Mouse (Mus musculus) midbrain, embryonic 15.5 days (tissue): ENCODE measurements around the gene Spata31d1a. TPM values are rescaled to one million over a fixed set of nuclear protein-coding genes. Genes with fewer than 3 reads are reported as not detected.
A peak's percentile ranks its signal among the peaks of the same experiment; 100 is the strongest.

Experiments used
- ATAC-seq: fragments of 200-750 bp; cut with Nextera tagmentation; replicated peaks from 2 replicates; pipeline ENCODE4 v1.8.0; 2017; ENCODE audit warnings: moderate TSS enrichment
- H3K27ac ChIP-seq: fragments of 300-500 bp; sonication (generic); 2 replicates; pipeline ENCODE4 v1.5.1; 2015; ENCODE audit warnings: mild to moderate bottlenecking, inconsistent platforms
- H3K27me3 ChIP-seq: fragments of 300-500 bp; sonication (generic); replicated peaks from 2 replicates; pipeline ENCODE4 v1.6.1; 2015; ENCODE audit warnings: inconsistent platforms
- H3K36me3 ChIP-seq: fragments of 300-500 bp; sonication (generic); replicated peaks from 2 replicates; pipeline ENCODE4 v1.6.1; 2015; ENCODE audit warnings: inconsistent platforms
- H3K4me1 ChIP-seq: fragments of 300-500 bp; sonication (generic); 2 replicates; pipeline ENCODE4 v1.6.1; 2015; ENCODE audit warnings: inconsistent platforms
- H3K4me2 ChIP-seq: fragments of 300-500 bp; sonication (generic); 2 replicates; pipeline ENCODE4 v1.6.1; 2015; ENCODE audit warnings: inconsistent platforms, mild to moderate bottlenecking, moderate library complexity
- H3K4me3 ChIP-seq: fragments of 300-500 bp; sonication (generic); 2 replicates; pipeline ENCODE4 v1.5.1; 2015; ENCODE audit warnings: mild to moderate bottlenecking, inconsistent platforms
- H3K9ac ChIP-seq: fragments of 300-500 bp; sonication (generic); 2 replicates; pipeline ENCODE4 v1.6.1; 2015; ENCODE audit warnings: mild to moderate bottlenecking, inconsistent platforms
- H3K9me3 ChIP-seq: fragments of 300-500 bp; sonication (generic); 2 replicates; pipeline ENCODE4 v1.6.1; 2016; ENCODE audit warnings: inconsistent platforms
- WGBS: fragments of 180-500 bp; shearing (Covaris S2); methylation state at CpG from one replicate; pipeline ENCODE4 v1.1.7; 2015; ENCODE audit warnings: mixed read lengths; 5-methylcytosine and 5-hydroxymethylcytosine counted together
- polyA plus RNA-seq: library from polyadenylated mRNA; unstranded; fragments of >200 nt; fragmentation: Nextera tagmentation; extraction: Ambion mirVana; gene quantifications from 2 replicates; pipeline ENCODE4 v1.2.1, GENCODE M21; 2015

Gene Spata31d1a
- polyA plus RNA-seq, 1 experiment from 2014 or later = 0.26 TPM

- peaks cover 26% of the 10 kb centered on the region for H3K4me1 ChIP-seq
- peak; percentile 80 for ATAC-seq
- H3K4me2 ChIP-seq = peak within 1 kb of the TSS; percentile 61
- H3K9ac ChIP-seq = peak within 1 kb of the TSS; percentile 66
- peak within 1 kb of the TSS; percentile 77 for H3K27ac ChIP-seq
- H3K4me3 ChIP-seq = peak within 1 kb of the TSS; percentile 76
- no peaks in the 10 kb centered on the region for H3K9me3 ChIP-seq
- no peaks in the 10 kb centered on the region for H3K36me3 ChIP-seq
- H3K27me3 ChIP-seq = no peaks in the 10 kb centered on the region
- WGBS = under 1% methylated on average over 54 of the region's 61 CpGs
These were observed 34.7 kb downstream of the Spata31d1a start, which contains the start of gene Golm1 for GRCm38 (mm10) chr13:59675151-59676011. Gene Golm1, minus strand, starts transcription at chr13:59675811.

DNA sequence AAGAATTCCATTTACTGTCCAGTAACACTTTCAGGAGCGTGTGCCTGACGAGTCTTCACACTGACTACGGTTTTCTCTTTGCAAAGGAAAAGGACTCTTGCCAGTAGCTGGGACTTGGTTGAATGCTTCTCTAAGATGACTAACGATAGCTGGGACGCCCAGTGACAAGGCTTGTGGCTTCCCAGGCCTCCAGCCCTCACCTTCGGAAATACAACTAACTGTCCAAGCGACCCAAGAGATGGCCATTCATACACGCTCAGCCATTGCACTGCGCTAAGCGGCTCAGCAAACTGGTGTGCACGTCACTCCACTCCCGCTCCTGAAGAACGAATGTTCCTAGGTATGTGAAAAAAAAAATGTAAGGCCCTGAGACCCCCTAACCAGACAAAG is 35.4 kb downstream of the Spata31d1a start:
- ATAC-seq = peak; percentile 29; the same call in 1 of the 2 replicates
- H3K36me3 ChIP-seq = no peaks in the 10 kb centered on the region
- WGBS = 1% methylated on average over 13 of the region's 13 CpGs

DNA sequence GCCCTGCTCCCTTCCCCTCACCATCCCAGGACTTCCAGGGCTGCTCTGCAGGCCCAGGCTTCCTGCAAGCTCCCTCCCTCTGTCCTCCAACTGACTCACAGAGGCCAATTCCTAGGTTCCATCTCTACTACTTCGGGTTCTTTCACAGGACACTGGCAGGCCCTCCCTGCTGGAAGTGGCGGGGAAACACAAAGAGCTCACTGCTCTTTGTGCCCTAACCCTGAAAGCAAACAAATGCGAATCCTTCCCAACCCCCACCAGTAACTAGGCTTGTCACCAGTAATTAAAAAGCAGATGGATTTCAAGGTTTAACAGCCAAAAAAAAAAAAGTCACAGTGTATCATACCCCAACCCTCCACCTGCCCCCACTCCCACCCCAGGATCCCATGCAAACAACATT is 35.9 kb downstream of the Spata31d1a start:
- WGBS = 10% methylated on average over 3 of the region's 3 CpGs
- H3K4me3 ChIP-seq = peak overlapping the region; percentile 76
- no peak for ATAC-seq

More for the DNA sequence above, 35.4 kb downstream of the Spata31d1a start:
- H3K9me3 ChIP-seq = no peaks in the 10 kb centered on the region
- peak overlapping the region; percentile 61 for H3K4me2 ChIP-seq
- peak overlapping the region; percentile 66 for H3K9ac ChIP-seq
- no peaks in the 10 kb centered on the region for H3K27me3 ChIP-seq
- peaks cover 26% of the 10 kb centered on the region for H3K4me1 ChIP-seq
- H3K27ac ChIP-seq = peak overlapping the region; percentile 77
- H3K4me3 ChIP-seq = peak overlapping the region; percentile 76

DNA sequence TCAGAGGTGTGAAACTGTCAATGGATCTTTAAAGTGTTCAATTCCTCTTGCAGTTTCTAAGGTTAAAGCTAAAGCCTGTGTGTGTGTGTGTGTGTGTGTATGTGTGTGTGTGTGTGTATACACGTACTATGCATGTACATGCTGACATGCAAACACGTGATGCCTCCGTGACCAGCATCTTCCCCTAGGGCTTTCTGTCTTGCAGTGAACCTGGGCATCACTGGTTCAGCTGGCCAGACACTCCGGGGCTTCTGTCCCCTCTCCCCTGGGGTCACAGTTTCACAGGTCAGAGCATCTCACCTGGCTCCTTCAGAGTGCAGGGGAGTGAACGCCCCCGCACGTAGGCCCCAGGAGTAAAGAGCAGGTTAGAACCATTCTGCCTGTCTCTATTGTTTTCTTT is 36.5 kb downstream of the Spata31d1a start:
- H3K27ac ChIP-seq = peak overlapping the region; percentile 65
- ATAC-seq = no peak

More for the DNA sequence above, 35.9 kb downstream of the Spata31d1a start:
- Histone ChIP-seq H3K36me3 (no peaks in the 10 kb centered on the region), H3K27me3 (no peaks in the 10 kb centered on the region), H3K9me3 (no peaks in the 10 kb centered on the region), H3K4me1 (peaks cover 26% of the 10 kb centered on the region), H3K9ac (0 out of 2 replicates have a peak overlapping the region, but pooled peaks have one; percentile 23), H3K4me2 (peak overlapping the region; percentile 61), H3K27ac (peak overlapping the region; percentile 63; the same call in 1 of the 2 replicates)

GRCm38 (mm10) chr13:59672248-59672647 is 37.9 kb downstream of the Spata31d1a start:
- no peaks in the 10 kb centered on the region for H3K9me3 ChIP-seq
- no peak overlapping the region for H3K4me2 ChIP-seq
- no peak for ATAC-seq
- no peak overlapping the region for H3K4me3 ChIP-seq
- no peaks in the 10 kb centered on the region for H3K36me3 ChIP-seq
- no peak overlapping the region for H3K27ac ChIP-seq
- H3K9ac ChIP-seq = no peak overlapping the region
- H3K4me1 ChIP-seq = peaks cover 26% of the 10 kb centered on the region
- 63% methylated on average over 6 of the region's 6 CpGs for WGBS
- H3K27me3 ChIP-seq = no peaks in the 10 kb centered on the region

More for the DNA sequence above, 36.5 kb downstream of the Spata31d1a start:
- Histone ChIP-seq H3K36me3 (no peaks in the 10 kb centered on the region), H3K4me2 (peak overlapping the region; percentile 61), H3K9ac (no peak overlapping the region), H3K27me3 (no peaks in the 10 kb centered on the region), H3K4me3 (peak overlapping the region; percentile 76; the same call in 1 of the 2 replicates), H3K4me1 (peaks cover 26% of the 10 kb centered on the region), H3K9me3 (no peaks in the 10 kb centered on the region)
- WGBS = 13% methylated on average over 7 of the region's 7 CpGs

GRCm38 (mm10) chr13:59671521-59671920 is 38.6 kb downstream of the Spata31d1a start:
- WGBS = 65% methylated on average over 2 of the region's 2 CpGs
- H3K27me3 ChIP-seq = no peaks in the 10 kb centered on the region
- H3K9ac ChIP-seq = no peak overlapping the region
- H3K4me1 ChIP-seq = peaks cover 26% of the 10 kb centered on the region
- H3K4me2 ChIP-seq = no peak overlapping the region
- H3K27ac ChIP-seq = no peak overlapping the region
- no peak for ATAC-seq
- H3K4me3 ChIP-seq = no peak overlapping the region
- no peaks in the 10 kb centered on the region for H3K36me3 ChIP-seq
- H3K9me3 ChIP-seq = no peaks in the 10 kb centered on the region

DNA sequence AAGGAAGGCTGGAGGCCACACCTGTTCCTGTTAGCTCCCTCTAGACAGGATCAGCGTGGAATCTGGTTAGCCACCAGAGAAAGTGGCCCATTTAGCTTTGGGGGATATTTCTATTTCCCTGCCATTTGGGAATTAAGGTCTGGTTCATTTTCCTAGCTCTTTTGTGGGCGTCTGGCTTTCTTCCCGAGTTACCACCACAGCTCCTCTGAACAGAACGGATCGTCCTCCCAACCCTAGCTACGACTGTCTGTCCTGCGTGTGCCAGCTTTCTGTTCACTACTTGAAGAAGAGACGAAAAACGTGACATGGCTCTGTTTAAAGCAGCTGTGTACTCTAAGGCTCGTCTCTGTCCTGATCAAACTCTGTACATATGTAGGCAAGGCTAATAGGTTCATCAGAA is 40.2 kb downstream of the Spata31d1a start:
- Histone ChIP-seq H3K4me2 (no peak overlapping the region), H3K9me3 (no peaks in the 10 kb centered on the region), H3K27me3 (no peaks in the 10 kb centered on the region), H3K4me3 (no peak overlapping the region), H3K4me1 (peaks cover 25% of the 10 kb centered on the region), H3K36me3 (no peaks in the 10 kb centered on the region), H3K27ac (no peak overlapping the region), H3K9ac (no peak overlapping the region)
- ATAC-seq = no peak
- WGBS = 86% methylated on average over 10 of the region's 10 CpGs

DNA sequence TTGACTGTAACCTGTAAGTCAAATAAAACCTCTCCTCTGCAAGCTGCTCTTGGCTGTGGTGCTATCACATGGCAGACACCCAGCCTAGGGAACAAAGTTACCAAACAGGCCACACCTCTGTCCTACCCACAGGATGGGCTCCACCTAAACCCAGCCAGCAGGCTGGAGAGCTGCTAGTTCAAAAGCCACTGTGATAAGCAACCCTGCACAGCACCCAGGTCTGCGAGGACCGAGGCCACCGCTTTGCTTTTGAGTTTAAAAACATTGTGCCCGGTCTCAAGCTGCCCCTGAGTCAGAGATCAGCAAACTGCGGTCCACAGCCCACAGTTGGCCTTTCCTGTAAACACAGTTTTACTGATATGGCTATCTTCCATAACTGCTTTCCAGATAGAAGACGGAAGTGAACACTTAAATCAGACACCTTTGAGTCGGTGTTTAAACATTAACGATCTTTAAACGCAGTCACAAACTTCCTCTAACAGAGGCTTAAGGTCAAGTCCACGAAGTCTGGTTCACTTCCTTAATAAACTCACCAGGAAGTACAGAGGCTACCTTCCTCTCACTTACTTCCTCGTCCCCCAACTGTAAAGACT is 41.5 kb downstream of the Spata31d1a start:
- WGBS = 84% methylated on average over 11 of the region's 11 CpGs
- no peak overlapping the region for H3K27ac ChIP-seq
- no peak overlapping the region for H3K9ac ChIP-seq

GRCm38 (mm10) chr13:59667763-59668162 is 42.4 kb downstream of the Spata31d1a start:
- ATAC-seq = no peak
- no peaks in the 10 kb centered on the region for H3K9me3 ChIP-seq
- 80% methylated on average over 5 of the region's 5 CpGs for WGBS
- H3K4me3 ChIP-seq = no peak overlapping the region
- H3K9ac ChIP-seq = no peak overlapping the region
- peaks cover 8% of the 10 kb centered on the region; the same call in 1 of the 2 replicates for H3K4me1 ChIP-seq
- no peak overlapping the region for H3K27ac ChIP-seq
- no peaks in the 10 kb centered on the region for H3K36me3 ChIP-seq
- H3K27me3 ChIP-seq = no peaks in the 10 kb centered on the region
- H3K4me2 ChIP-seq = no peak overlapping the region

More for the DNA sequence above, 41.5 kb downstream of the Spata31d1a start:
- no peak overlapping the region for H3K4me2 ChIP-seq
- no peaks in the 10 kb centered on the region for H3K27me3 ChIP-seq
- ATAC-seq = no peak
- peaks cover 13% of the 10 kb centered on the region for H3K4me1 ChIP-seq
- no peaks in the 10 kb centered on the region for H3K36me3 ChIP-seq
- no peaks in the 10 kb centered on the region for H3K9me3 ChIP-seq
- H3K4me3 ChIP-seq = no peak overlapping the region

GRCm38 (mm10) chr13:59663939-59664712 is 46.0 kb downstream of the Spata31d1a start:
- no peak overlapping the region for H3K9ac ChIP-seq
- no peaks in the 10 kb centered on the region for H3K27me3 ChIP-seq
- no peak overlapping the region for H3K4me3 ChIP-seq
- H3K4me1 ChIP-seq = no peaks in the 10 kb centered on the region; the same call in 1 of the 2 replicates
- no peak overlapping the region for H3K4me2 ChIP-seq
- WGBS = 92% methylated on average over 19 of the region's 19 CpGs
- H3K36me3 ChIP-seq = no peaks in the 10 kb centered on the region
- H3K27ac ChIP-seq = no peak overlapping the region
- no peak for ATAC-seq
- H3K9me3 ChIP-seq = no peaks in the 10 kb centered on the region

GRCm38 (mm10) chr13:59661966-59662365 is 48.2 kb downstream of the Spata31d1a start:
- Histone ChIP-seq H3K4me3 (no peak overlapping the region), H3K9ac (no peak overlapping the region), H3K27ac (no peak overlapping the region), H3K36me3 (no peaks in the 10 kb centered on the region), H3K4me2 (no peak overlapping the region), H3K9me3 (no peaks in the 10 kb centered on the region), H3K27me3 (no peaks in the 10 kb centered on the region), H3K4me1 (peaks cover 4% of the 10 kb centered on the region)
- 97% methylated on average over 12 of the region's 12 CpGs for WGBS
- no peak for ATAC-seq

DNA sequence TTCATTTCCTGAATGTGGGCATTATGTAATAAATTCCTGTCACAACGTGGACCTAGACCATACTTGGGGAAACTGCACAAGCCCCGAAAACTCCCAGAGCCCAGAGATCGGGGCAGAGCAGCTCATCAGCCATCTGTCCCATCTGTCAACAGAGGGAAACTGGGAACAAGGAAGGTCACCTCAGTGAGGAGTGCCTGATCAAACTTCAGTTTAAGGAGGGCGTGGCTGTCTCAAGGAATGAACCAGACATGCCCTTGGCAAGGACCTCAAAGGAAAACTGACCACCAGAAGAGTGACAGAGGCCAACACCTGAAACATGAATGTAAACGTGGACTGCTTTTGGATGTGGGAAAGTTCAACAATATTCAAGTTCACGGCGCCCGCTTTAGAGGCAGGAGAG is 48.7 kb downstream of the Spata31d1a start:
- Histone ChIP-seq H3K4me2 (no peak overlapping the region), H3K27ac (no peak overlapping the region), H3K4me3 (no peak overlapping the region), H3K9ac (no peak overlapping the region), H3K36me3 (no peaks in the 10 kb centered on the region), H3K4me1 (peaks cover 9% of the 10 kb centered on the region), H3K27me3 (no peaks in the 10 kb centered on the region), H3K9me3 (no peaks in the 10 kb centered on the region)
- WGBS = 96% methylated on average over 8 of the region's 8 CpGs
- no peak for ATAC-seq
